Mouse (Mus musculus) layer of hippocampus, adult 9-11 months (tissue): ENCODE measurements at regions not wholly inside any gene's neighbourhood (a gene's known extent, or its start where the extent isn't known, plus 50 kb on each side); places are given as distances from the start of the nearest gene placed in this dataset.
A peak's percentile ranks its signal among the peaks of the same experiment; 100 is the strongest.
"Not testable (repeated sequence)": the region's sequence is repeated elsewhere in the genome, so short reads cannot be mapped to it uniquely, and the experiment has no call there.

ENCODE experiments used
- DNase-seq: peaks from one replicate; pipeline ENCODE4 v3.0.0; 2022

DNA sequence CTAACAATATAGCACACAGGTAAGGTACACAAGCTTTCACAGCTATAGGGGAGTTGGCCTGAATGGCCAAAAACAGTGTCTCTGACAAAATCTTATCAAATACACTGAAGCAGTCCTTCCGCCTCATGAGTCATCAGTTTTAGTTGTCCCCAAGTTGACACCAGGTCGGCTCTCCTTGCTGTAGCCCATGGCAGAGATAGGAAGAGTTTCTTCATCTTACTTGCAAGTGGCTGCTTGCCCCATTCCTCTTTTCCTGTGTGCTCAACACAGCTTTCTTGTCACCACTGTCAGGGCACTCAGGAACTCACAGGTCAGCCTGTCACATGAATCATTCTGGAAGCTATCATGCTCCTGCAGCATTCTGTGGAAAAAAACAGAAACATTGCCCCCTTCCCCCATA lies 77.1 kb downstream of the Olfr721-ps1 start:
- DNase-seq, result not testable (repeated sequence)

DNA sequence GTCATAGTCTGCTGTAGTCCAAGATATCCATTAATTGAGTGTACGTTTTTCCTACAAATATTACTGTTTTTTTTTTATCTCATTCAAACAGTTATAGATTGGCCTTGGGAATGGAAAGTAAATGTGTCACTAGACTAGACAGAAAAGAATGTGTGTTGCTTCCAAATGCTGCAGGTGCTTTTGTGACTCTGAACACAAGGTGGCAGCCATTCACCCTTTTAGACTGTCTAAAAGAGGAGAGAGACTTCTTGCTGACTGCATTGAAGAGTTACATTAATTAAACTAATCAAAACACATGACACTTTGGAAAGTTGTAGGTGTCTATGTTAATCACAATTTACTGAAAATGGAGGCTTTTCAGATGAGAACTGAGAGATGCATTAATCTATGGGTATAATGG lies 80.7 kb downstream of the Olfr721-ps1 start:
- DNase-seq, result peak; percentile 18

DNA sequence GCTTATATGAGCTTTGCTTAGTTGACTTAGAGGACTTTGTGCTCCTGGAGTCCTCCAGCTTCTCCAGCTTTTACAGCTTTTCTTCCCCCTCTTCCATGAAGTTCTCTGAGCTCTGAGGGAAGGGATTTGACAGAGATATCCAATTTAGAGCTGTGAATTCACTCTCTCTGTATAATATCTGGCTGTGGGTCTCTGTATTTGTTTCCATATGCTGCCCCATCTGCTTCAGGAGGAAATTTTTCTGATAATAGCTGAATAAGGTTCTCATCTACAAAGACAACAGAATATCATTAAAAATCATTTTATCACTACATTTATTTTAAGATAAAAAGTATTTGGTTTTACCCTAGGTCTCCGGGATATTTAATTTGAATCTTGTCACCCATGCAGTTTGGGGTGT lies 85.3 kb downstream of the Olfr721-ps1 start:
- DNase-seq, result peak; percentile 50

- DNase-seq, result no peak
Observed at GRCm38 (mm10) chr14:14490501-14490900, 89.4 kb downstream of the Olfr721-ps1 start.

- no peak for DNase-seq
Observed at GRCm38 (mm10) chr14:14492041-14492440, 90.9 kb downstream of the Olfr721-ps1 start.

DNA sequence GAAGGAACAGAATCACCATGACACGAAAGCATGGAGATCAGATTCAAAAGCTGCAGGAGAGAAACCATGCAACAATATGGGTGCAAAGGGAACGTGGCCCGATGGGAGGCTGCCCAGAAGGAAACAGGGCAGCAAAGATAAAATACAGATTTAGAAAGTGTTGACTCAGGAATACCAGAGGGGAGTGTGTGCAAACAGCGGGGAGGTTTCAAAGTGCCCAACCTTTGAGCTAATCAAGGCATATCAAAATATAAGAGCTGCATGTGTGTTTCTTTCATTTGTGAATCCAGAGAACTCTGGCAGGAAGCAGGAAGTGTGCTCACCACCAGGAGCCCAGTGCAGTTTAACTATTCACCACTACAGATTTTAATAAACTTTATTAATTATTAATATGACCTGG lies 110.8 kb downstream of the Olfr721-ps1 start:
- no peak for DNase-seq

GRCm38 (mm10) chr14:14513056-14513455 lies 112.0 kb downstream of the Olfr721-ps1 start:
- DNase-seq, result no peak

GRCm38 (mm10) chr14:14513498-14513897 lies 112.4 kb downstream of the Olfr721-ps1 start:
- DNase-seq, result no peak

DNA sequence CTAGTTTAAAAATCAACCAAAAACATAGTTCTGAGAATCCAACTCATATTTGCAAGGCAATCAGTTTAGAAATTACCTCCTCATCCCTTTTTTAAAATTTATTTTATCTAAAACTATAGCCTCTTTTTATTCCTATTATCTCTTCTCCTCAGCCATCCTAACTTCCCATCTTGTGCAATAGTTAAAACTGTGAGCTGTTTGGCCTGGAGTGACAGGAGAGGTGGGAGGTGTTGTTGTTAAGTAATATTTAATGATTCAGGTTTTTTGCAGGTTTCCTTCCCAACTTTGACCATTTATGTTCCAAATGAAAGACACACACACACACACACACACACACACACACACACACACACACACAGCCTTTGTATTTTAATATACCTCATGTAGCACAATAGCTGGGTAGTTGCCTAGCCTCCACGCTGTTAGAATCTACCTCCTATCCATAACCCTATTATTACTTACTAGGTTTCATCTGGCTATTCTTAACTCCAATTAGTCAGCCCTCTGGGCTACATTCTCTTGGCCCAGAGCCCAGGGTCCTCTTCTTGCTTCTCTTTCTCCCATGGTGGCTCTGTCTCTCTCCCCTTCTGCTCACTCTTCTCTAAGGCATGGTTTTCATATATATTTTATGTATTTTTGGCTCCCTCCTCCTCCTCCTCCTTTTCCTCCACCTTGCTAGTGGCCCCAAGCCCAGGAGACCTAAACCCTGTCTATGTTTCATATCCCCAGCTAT lies 113.5 kb downstream of the Olfr721-ps1 start:
- DNase-seq, result no peak

GRCm38 (mm10) chr14:14515363-14515762 lies 114.3 kb downstream of the Olfr721-ps1 start:
- DNase-seq, result no peak

GRCm38 (mm10) chr14:14515918-14516317 lies 114.8 kb downstream of the Olfr721-ps1 start:
- DNase-seq, result no peak

GRCm38 (mm10) chr14:14518027-14518426 lies 116.9 kb downstream of the Olfr721-ps1 start:
- DNase-seq, result no peak

- DNase-seq, result no peak
Observed at GRCm38 (mm10) chr14:14518841-14519240, 117.7 kb downstream of the Olfr721-ps1 start.

- peak; percentile 10 for DNase-seq
Observed at GRCm38 (mm10) chr14:14520195-14520594, 119.1 kb downstream of the Olfr721-ps1 start.

DNA sequence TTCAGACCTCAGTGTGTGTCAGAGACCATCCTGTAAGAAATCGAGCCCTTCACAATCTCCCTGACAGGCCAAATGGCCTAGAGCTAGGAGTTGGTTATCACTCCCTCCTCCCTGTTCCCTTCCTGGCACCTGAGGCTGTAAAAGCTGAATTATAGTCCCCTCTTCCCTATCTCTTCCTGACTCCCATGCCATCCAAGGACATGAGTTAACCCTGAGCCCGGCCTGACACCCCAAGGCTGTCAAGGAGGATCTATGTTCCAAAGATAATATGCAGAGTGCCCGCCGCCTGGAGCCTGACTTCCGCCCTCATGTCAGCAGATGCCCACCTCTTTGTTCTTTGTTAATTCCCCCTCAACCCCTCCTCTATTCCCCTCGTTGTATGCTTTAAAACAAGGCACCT lies 120.2 kb downstream of the Olfr721-ps1 start:
- not testable (repeated sequence) for DNase-seq

DNA sequence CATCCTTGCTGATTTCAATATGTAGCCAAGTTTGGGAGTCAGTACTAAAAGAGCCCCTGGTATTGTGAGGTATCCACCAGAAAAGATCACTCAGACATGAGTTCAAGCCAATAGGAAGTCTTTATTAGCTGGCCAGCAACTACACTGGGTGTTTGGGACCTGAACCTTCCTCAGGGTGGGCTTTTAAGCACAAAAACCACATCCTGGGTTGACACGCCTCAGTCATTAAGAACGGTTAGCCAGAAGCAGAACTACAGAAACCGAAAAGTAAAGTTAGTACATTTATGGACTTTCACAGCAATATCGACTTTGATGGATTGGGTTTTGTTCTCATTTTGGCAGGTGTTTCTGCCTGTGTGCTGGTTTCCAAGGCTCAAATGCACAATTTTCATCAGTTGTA lies 124.1 kb downstream of the Olfr721-ps1 start:
- DNase-seq, result no peak

GRCm38 (mm10) chr14:14528437-14528836 lies 127.3 kb downstream of the Olfr721-ps1 start:
- no peak for DNase-seq

GRCm38 (mm10) chr14:14541206-14541605 lies 140.1 kb downstream of the Olfr721-ps1 start:
- DNase-seq, result no peak

GRCm38 (mm10) chr14:14541705-14542104 lies 140.6 kb downstream of the Olfr721-ps1 start:
- DNase-seq, result no peak

GRCm38 (mm10) chr14:14544236-14544635 lies 143.1 kb downstream of the Olfr721-ps1 start:
- DNase-seq, result no peak

- no peak for DNase-seq
Observed at GRCm38 (mm10) chr14:14552201-14552600, 149.9 kb upstream of the Slc4a7 start.

GRCm38 (mm10) chr14:14574851-14575250 lies 127.2 kb upstream of the Slc4a7 start:
- no peak for DNase-seq

DNA sequence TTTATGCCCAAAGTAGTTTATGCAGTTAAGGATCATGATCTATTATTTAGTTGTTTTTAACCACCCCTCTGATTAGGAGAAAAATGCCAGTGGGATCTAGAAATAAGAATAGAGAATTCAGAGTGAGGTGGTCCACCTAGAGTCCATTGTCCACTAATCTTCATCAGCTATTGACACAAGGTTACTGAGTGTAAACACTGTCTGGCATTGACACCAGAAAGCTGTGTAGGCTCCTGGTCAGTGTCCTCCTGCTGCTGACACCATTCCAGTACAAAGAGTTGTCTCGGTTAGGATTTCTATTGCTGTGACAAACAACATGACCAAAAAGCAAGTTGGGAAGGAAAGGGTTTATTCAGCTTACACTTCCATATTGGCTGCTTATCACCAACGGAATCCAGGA lies 110.1 kb upstream of the Slc4a7 start:
- DNase-seq, result no peak

GRCm38 (mm10) chr14:14594753-14595152 lies 107.3 kb upstream of the Slc4a7 start:
- no peak for DNase-seq
